Mouse (Mus musculus): ENCODE results near the gene Fhl3.

Gene Fhl3

GRCm38 (mm10) chr4:124755526-124755925 lies 55.0 kb downstream of the Fhl3 start:
- 63% methylated on average over 7 of the region's 7 CpGs for WGBS
